Mouse (Mus musculus) kidney, adult 2 months (tissue): ENCODE results near the gene Xrra1.

Experiments
- CTCF ChIP-seq: fragments of 200-500 bp; conservative IDR thresholded peaks from 2 replicates; pipeline ENCODE4 v1.5.1; 2011; ENCODE audit warnings: low read depth, mild to moderate bottlenecking, control low read depth, low read length, moderate library complexity, mixed read lengths; ENCODE audit not compliant: insufficient read depth, insufficient read length
- POLR2A ChIP-seq: fragments of 200-500 bp; IDR thresholded peaks from one replicate; pipeline ENCODE4 v1.6.1; 2011; ENCODE audit warnings: low read depth, low read length, control low read depth

DNA sequence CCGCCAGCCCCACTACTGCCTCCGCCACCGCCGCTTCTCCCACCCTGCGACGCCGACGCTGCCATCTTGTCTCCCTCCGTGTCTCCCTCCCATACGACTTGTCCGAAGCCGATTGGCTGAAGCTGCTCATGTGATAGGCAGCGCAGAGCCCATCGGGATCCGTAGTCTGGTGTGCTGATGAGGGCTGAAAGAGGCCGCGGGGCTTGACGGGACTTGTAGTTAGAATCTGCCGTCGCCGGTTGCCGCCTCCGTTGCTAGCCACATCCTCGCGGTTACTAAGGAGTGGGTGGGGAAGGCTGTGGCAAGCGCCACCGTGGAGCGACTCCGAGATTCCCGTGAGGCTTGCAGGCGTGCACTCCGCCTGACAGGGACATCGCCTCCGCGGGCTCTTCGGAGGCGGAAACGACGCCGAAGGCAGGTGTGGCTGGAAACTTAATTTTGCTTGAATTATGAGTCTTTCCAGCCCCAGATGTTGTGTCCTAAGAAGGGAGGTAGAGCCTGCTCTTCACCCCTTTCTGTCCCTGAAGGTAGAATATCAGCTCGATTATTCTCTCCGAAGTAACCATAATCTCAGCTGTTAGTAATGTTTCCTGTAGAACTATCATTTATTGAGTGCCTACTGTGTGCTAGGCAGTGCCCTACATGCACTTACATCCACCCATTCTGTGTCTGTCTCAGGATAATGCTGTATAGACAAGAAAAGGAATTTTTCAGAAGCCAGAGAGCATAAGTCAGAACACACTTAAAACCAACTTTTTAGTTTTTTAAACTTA lies at the start of gene Xrra1:
- TF ChIP-seq CTCF (no peak), POLR2A (peak; percentile 69)
